Mouse (Mus musculus) Patski (cell line): ENCODE data around the gene Gcnt7. TPM values are rescaled to one million over a fixed set of nuclear protein-coding genes. Genes with fewer than 3 reads are reported as not detected.

Experiments used
- ATAC-seq: fragments of 100-300 bp; one replicate; pipeline ENCODE4 v1.8.0; 2021
- CTCF ChIA-PET: fragments of 350-600 bp; sonication (Branson Sonifier 250); formaldehyde crosslinking; loops from one replicate; lab custom pipeline; 2022; ENCODE audit warnings: inconsistent platforms; lab: Charles Lee
- POLR2A ChIA-PET: fragments of 350-600 bp; sonication (Branson Sonifier 250); formaldehyde crosslinking; loops from one replicate; lab custom pipeline; 2022; ENCODE audit warnings: antibody characterized with exemption, inconsistent platforms; lab: Charles Lee
- DNase-seq: peaks from one replicate; pipeline ENCODE4 v3.0.0-alpha.2; 2011; ENCODE audit warnings: low read depth, low spot score
- H3K27me3 ChIP-seq: fragments of 371-371 bp; one replicate; pipeline ENCODE4 v1.5.1; 2021
- CTCF ChIP-seq: fragments of 100-300 bp; IDR thresholded peaks from one replicate; pipeline ENCODE4 v1.5.1; 2021
- in situ Hi-C: fragments of 300-500 bp; cut with MboI; formaldehyde crosslinking; loops from 3 replicates; pipeline ENCODE4 v1.11.1; 2018; ENCODE audit warnings: low pct_unique_long_range_greater_than_20kb, mixed read lengths
- polyA plus RNA-seq: library from polyadenylated mRNA; unstranded; gene quantifications from one replicate; pipeline ENCODE4 v1.2.3, GENCODE M21; 2021

Gcnt7 gene
- polyA plus RNA-seq: 0.06 TPM

DNA sequence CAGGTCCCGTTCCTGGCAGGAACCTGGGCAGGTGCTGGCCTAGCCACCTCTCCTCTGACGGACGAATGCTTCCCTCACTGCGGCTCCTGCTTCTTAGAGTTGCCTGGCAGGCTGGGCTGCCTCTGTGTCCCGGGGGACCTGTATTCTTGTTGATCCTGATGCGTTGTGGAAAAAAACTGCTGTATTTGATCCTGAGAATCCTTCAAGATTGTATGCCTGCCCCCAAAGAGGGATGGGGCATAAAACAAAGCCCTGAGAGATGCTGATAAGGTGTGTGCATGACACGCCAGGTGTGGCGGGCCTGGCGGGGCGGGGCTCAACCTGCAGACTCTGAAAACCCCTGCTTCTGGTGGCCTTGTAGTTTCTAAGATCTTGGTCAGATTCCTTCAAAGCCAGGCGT, at the start of gene Gcnt7:
Gcnt7 (minus strand) TSS at position 101 of the 400 bp plus-strand sequence.
- DNase-seq: no peak
- in situ Hi-C loops: no loop called here
- ChIA-PET CTCF (no interaction called here), POLR2A (interaction anchor here (0.5 kb wide), 1 partner anchor 39 kb away, joined by 3 read pairs; no protein-coding TSS in a partner anchor)
- TF ChIP-seq CTCF: no peak
- H3K27me3 ChIP-seq: no peaks in the 10 kb centered on the region
- no peak for ATAC-seq

- in situ Hi-C loops: no loop called here
- POLR2A ChIA-PET: no interaction called here
- H3K27me3 ChIP-seq: peaks cover 5% of the 10 kb centered on the region
- TF ChIP-seq CTCF: no peak
- no peak for ATAC-seq
- CTCF ChIA-PET: no interaction called here
- no peak for DNase-seq
Observed at GRCm38 (mm10) chr2:172506121-172506520, 47.7 kb upstream of the Gcnt7 start.

- no peaks in the 10 kb centered on the region for H3K27me3 ChIP-seq
- no peak for ATAC-seq
- ChIA-PET POLR2A (no interaction called here), CTCF (interaction anchor here (1.2 to 1.8 kb wide), 4 partner anchors 13 to 280 kb away, joined by 3 to 5 read pairs (median 4); no protein-coding TSS in a partner anchor)
- in situ Hi-C loops: no loop called here
- no peak for TF ChIP-seq CTCF
- DNase-seq: no peak
Observed at GRCm38 (mm10) chr2:172502168-172502567, 43.8 kb upstream of the Gcnt7 start.

GRCm38 (mm10) chr2:172501341-172501740, 42.9 kb upstream of the Gcnt7 start:
- in situ Hi-C loops: no loop called here
- ChIA-PET CTCF (interaction anchor here (1.2 to 1.8 kb wide), 3 partner anchors 12 to 272 kb away, joined by 3 to 5 read pairs (median 4); no protein-coding TSS in a partner anchor), POLR2A (no interaction called here)
- no peak for TF ChIP-seq CTCF
- DNase-seq (no peak), ATAC-seq (no peak)
- no peaks in the 10 kb centered on the region for H3K27me3 ChIP-seq

DNA sequence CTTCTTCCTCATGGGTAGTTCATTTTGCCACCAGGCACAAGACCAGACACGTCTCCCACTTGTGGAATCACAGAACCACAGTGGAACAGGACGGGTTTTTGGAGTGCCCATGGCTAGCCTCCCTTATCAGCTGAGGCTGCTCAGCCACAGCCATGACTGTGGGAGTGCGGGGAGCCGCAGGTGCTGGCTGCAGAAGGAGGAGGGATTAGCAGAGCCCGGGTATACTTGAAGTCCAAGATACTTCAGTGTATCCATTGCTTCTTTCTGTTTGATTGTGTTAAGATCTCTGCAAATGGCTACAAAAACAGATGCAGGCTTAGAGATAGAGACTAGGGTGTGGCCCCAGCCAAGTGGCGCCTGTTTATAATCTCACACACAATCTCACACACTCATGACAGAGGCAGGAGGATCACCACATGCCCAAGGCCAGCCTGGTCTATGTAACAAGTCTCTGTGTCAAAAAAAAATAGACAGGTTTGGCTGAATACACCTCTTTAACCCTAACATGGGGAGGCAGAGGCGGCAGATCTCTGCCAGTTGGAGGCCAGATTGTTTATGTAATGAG, 42.4 kb upstream of the Gcnt7 start:
- DNase-seq (no peak), ATAC-seq (no peak)
- CTCF ChIA-PET: no interaction called here
- in situ Hi-C loops: no loop called here
- TF ChIP-seq CTCF: no peak
- POLR2A ChIA-PET: no interaction called here
- H3K27me3 ChIP-seq: no peaks in the 10 kb centered on the region

DNA sequence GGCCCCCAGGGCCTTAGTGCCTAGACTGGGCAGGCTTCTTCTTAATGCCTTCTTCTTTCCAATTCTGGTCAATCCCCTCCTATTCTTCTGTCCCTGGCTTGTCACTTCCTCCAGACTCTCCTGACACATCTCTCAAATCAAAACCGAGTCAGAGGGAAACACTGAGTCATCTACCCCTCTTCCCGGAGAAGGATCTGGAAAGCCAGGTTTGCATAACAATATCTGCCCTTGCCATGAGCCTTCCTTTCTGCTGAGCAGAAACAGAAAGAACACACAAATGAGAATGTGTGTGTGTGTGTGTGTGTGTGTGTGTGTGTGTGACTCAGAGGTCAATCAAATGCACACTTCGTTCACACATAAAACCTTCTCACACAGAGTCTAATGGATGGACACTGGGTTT, 40.4 kb upstream of the Gcnt7 start:
- no peaks in the 10 kb centered on the region for H3K27me3 ChIP-seq
- in situ Hi-C loops: loop anchor here (25.0 kb wide), 1 partner anchor 588 kb away; no protein-coding TSS in a partner anchor
- DNase-seq (no peak), ATAC-seq (no peak)
- ChIA-PET CTCF (no interaction called here), POLR2A (no interaction called here)
- TF ChIP-seq CTCF: no peak

- DNase-seq (no peak), ATAC-seq (no peak)
- in situ Hi-C loops: loop anchor here (25.0 kb wide), 1 partner anchor 590 kb away; no protein-coding TSS in a partner anchor
- CTCF ChIA-PET: no interaction called here
- TF ChIP-seq CTCF: no peak
- POLR2A ChIA-PET: no interaction called here
- H3K27me3 ChIP-seq: no peaks in the 10 kb centered on the region
Observed at GRCm38 (mm10) chr2:172496736-172497345, 38.4 kb upstream of the Gcnt7 start.

DNA sequence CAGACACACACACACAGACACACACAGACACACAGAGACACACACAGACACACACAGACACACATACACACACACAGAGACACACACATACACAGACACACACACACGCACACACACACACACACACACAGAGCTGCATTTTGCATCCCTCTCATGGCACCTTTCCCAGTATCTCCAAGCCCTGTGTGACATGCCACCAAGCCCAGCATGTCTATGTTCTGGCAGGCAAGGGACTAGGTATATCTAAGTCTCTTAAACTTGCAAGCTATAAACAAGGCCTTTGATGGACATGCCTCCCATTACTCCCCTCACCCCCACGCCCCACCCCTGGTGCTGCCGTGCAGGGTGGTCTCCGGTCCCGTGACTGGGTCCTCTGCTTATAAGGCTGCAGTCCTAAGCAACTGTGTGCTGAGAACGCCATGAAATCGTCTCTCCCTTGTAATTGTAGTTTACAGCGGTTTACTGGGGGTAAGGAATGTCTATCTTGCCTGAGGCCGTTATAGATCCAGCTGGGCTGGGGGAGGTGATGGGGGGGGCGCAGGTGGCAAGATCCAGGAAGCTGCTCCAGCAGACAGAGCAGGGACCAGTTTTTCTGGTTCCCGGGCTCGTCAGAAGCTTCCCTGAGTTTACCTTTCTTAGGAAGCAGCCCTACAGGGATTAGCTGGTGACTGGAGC, 26.4 kb upstream of the Gcnt7 start:
- H3K27me3 ChIP-seq: no peaks in the 10 kb centered on the region
- CTCF ChIA-PET: no interaction called here
- no peak for TF ChIP-seq CTCF
- DNase-seq (no peak), ATAC-seq (no peak)
- in situ Hi-C loops: loop anchor here (10.0 to 25.0 kb wide), 2 partner anchors 270 to 602 kb away; no protein-coding TSS in a partner anchor
- POLR2A ChIA-PET: no interaction called here

DNA sequence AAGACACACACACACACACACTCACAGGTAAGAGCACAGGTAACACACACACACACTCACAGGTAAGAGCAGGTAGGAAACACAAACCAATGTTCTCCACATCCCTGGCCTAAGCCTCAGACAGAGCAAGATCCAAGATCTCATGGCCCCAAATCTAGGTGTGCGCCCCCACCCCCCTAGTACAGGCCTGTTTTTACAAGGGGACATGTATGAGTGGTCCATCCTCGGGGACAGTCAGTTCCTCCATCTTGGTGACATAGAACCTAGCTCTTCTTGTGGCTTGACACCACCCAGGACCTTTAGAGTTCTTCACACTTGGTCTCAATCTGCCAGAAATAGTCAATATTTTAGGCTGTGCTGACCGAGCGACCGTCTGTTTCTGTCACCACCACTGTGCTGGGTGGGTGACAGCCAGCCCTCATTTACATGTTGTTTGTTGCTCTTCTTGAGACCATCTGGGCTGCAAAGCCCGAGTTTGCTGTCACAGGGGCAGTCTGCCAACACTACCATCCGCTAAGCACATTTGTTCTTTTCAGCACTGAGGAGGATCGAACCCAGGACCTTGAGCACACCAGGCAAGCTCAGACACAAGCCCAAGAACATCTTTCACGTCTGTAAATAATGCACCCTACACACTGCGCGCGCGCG, 25.5 kb upstream of the Gcnt7 start:
- in situ Hi-C loops: loop anchor here (10.0 to 25.0 kb wide), 2 partner anchors 271 to 603 kb away; no protein-coding TSS in a partner anchor
- CTCF ChIA-PET: no interaction called here
- H3K27me3 ChIP-seq: no peaks in the 10 kb centered on the region
- ATAC-seq: no peak
- no peak for TF ChIP-seq CTCF
- POLR2A ChIA-PET: no interaction called here
- no peak for DNase-seq

DNA sequence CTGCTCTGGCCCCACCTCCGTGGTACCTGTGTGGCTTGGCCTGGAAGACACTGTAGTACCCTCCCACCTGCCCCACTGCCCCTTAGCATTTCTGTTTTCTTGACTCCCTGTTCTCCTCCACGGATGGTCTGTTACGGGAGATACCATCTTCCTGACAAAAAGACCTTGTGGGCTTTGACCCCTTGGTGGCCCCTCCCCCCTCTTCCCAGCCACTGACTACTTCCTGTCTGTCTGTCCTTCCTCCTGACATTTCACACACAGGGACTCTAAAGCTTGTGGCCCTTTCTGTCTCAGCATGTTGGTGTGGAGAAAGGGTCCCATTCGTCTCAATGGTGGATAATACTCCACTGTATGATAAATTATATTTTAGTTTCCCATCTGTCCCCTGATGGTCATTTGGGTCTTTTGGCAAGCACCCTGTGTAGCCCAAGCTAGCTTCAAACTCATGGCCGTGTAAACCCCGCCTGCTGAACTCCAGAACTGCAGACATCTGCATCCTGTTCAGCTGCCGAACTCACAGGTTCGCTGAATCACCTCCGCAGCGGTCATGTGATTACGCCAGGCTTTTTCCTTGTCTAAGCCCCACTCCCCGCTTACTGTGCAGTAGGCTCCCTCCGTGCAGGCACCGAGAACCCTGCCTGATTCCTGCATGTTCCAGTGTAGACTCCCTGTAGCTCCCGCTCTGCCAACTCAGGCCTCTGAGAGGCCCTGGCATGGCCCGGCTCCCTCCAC, 23.4 kb upstream of the Gcnt7 start:
- DNase-seq (no peak), ATAC-seq (no peak)
- in situ Hi-C loops: loop anchor here (10.0 to 25.0 kb wide), 2 partner anchors 273 to 605 kb away; no protein-coding TSS in a partner anchor
- ChIA-PET CTCF (interaction anchor here (1.2 kb wide), 1 partner anchor 276 kb away, joined by 3 read pairs; no protein-coding TSS in a partner anchor), POLR2A (no interaction called here)
- no peak for TF ChIP-seq CTCF
- no peaks in the 10 kb centered on the region for H3K27me3 ChIP-seq
